Mouse (Mus musculus) embryonic fibroblast, embryonic 13.5 days (primary cell): ENCODE data around the gene Yrdc.

Experiments
- CTCF ChIP-seq: IDR thresholded peaks from 2 replicates; pipeline ENCODE4 v1.5.1; 2011; ENCODE audit warnings: mild to moderate bottlenecking, control low read depth, low read length, moderate library complexity, borderline replicate concordance; ENCODE audit not compliant: insufficient read depth
- POLR2A ChIP-seq: IDR thresholded peaks from 2 replicates; pipeline ENCODE4 v1.6.1; 2011; ENCODE audit warnings: low read depth, mild to moderate bottlenecking, control low read depth, low read length, moderate library complexity

DNA sequence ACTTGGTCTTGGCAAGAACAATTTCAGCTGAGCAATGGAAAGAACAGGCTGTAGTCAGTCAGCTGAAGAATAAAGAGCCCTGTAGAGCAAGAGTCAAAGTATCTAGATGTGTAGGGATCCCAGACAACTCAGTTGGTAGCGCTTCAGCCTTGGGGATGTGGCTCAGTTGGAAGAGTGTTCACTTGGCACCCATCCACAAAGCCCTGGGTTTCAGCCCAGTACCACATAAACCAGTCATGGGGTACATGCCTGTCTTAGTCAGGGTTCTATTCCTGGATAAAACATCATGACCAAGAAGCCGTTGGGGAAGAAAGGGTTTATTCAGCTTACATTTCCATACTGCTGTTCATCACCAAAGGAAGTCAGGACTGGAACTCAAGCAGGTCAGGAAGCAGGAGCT, 39.5 kb downstream of the Yrdc start:
- TF ChIP-seq CTCF (no peak), POLR2A (no peak)
